Mouse (Mus musculus) heart, embryonic 14.5 days (tissue): ENCODE results near the gene Plxdc1. TPM values are rescaled to one million over a fixed set of nuclear protein-coding genes. Genes with fewer than 3 reads are reported as not detected.

Experiments used
- ATAC-seq: fragments of 200-750 bp; cut with Nextera tagmentation; 2 replicates; pipeline ENCODE4 v1.8.0; 2017; ENCODE audit warnings: low read depth, moderate TSS enrichment; ENCODE audit not compliant: insufficient number of reproducible peaks, insufficient read depth, low FRiP score
- H3K27ac ChIP-seq, 2 experiments: fragments of 200-500 bp in 1 of 2; fragments of 300-500 bp in 1 of 2; sonication (generic) in 1 of 2; replicated peaks in 1 of 2; 2 replicates each; pipeline ENCODE4 v1.5.1; 2012 to 2014; ENCODE audit warnings: low read depth in 2 of 2, low read length in 2 of 2, control low read depth in 1 of 2, mild to moderate bottlenecking in 1 of 2, mixed read lengths in 1 of 2; ENCODE audit not compliant: control insufficient read depth in 1 of 2, insufficient read depth in 1 of 2
- H3K27me3 ChIP-seq: fragments of 300-500 bp; sonication (generic); 2 replicates; pipeline ENCODE4 v1.6.1; 2014; ENCODE audit warnings: mild to moderate bottlenecking, low read length, control low read depth; ENCODE audit not compliant: control insufficient read depth, insufficient read depth
- H3K36me3 ChIP-seq: fragments of 300-500 bp; sonication (generic); 2 replicates; pipeline ENCODE4 v1.6.1; 2014; ENCODE audit warnings: mild to moderate bottlenecking, control low read depth, low read length, mixed read lengths; ENCODE audit not compliant: control insufficient read depth, insufficient read depth
- H3K4me1 ChIP-seq, 2 experiments: fragments of 200-500 bp in 1 of 2; fragments of 300-500 bp in 1 of 2; sonication (generic) in 1 of 2; 2 replicates each; pipeline ENCODE4 v1.6.1; 2012 to 2014; ENCODE audit warnings: low read length in 2 of 2, control low read depth in 1 of 2, mixed read lengths in 1 of 2; ENCODE audit not compliant: control insufficient read depth in 2 of 2, insufficient read depth in 2 of 2
- H3K4me2 ChIP-seq: fragments of 300-500 bp; sonication (generic); 2 replicates; pipeline ENCODE4 v1.6.1; 2014; ENCODE audit warnings: mild to moderate bottlenecking, low read length
- H3K4me3 ChIP-seq, 2 experiments: fragments of 200-500 bp in 1 of 2; fragments of 300-500 bp in 1 of 2; sonication (generic) in 1 of 2; 2 replicates each; pipeline ENCODE4 v1.5.1; 2012 to 2014; ENCODE audit warnings: low read length in 2 of 2, mild to moderate bottlenecking in 2 of 2, control low read depth in 1 of 2, low read depth in 1 of 2, moderate library complexity in 1 of 2; ENCODE audit not compliant: control insufficient read depth in 1 of 2, insufficient read depth in 1 of 2
- H3K9ac ChIP-seq: fragments of 300-500 bp; sonication (generic); 2 replicates; pipeline ENCODE4 v1.6.1; 2014; ENCODE audit warnings: mild to moderate bottlenecking, low read length
- H3K9me3 ChIP-seq: fragments of 300-500 bp; sonication (generic); 2 replicates; pipeline ENCODE4 v1.6.1; 2016; ENCODE audit warnings: low read length, control low read depth; ENCODE audit not compliant: control insufficient read depth
- WGBS: fragments of 180-500 bp; shearing (Covaris S2); extraction: QIAGEN DNeasy Blood & Tissue Kit; methylation state at CpG from one replicate; pipeline ENCODE4 v1.1.7; 2014; 5-methylcytosine and 5-hydroxymethylcytosine counted together
- polyA plus RNA-seq: library from polyadenylated mRNA; unstranded; fragments of >200 nt; fragmentation: Nextera tagmentation; extraction: Ambion mirVana; gene quantifications from 2 replicates; pipeline ENCODE4 v1.2.1, GENCODE M21; 2014

The Plxdc1 gene
- polyA plus RNA-seq, 1 experiment from 2014 or later, result 0.66 TPM

GRCm38 (mm10) chr11:97958641-97959299 is 27.5 kb downstream of the Plxdc1 start:
- whole genome bisulfite sequencing, result 74% methylated on average over 7 of the region's 7 CpGs
- Histone ChIP-seq H3K9me3 (no peaks in the 10 kb centered on the region), H3K4me3 (no peak overlapping the region), H3K36me3 (no peaks in the 10 kb centered on the region), H3K4me1 (peaks cover 10% of the 10 kb centered on the region in 2 experiments), H3K27me3 (no peaks in the 10 kb centered on the region; the same call in 1 of the 2 replicates), H3K9ac (no peak overlapping the region), H3K27ac (no peak overlapping the region), H3K4me2 (no peak overlapping the region)
- ATAC-seq, result no peak

GRCm38 (mm10) chr11:97956905-97957560 is 29.2 kb downstream of the Plxdc1 start:
- no peak overlapping the region for H3K4me2 ChIP-seq
- H3K27me3 ChIP-seq, result no peaks in the 10 kb centered on the region; the same call in 1 of the 2 replicates
- 69% methylated on average over 6 of the region's 6 CpGs for WGBS
- no peaks in the 10 kb centered on the region for H3K36me3 ChIP-seq
- H3K27ac ChIP-seq, result no peak overlapping the region
- no peak for ATAC-seq
- H3K9ac ChIP-seq, result no peak overlapping the region
- no peak overlapping the region for H3K4me3 ChIP-seq
- H3K9me3 ChIP-seq, result no peaks in the 10 kb centered on the region
- H3K4me1 ChIP-seq, result peaks cover 10% of the 10 kb centered on the region in 2 experiments

GRCm38 (mm10) chr11:97955915-97956314 is 30.3 kb downstream of the Plxdc1 start:
- H3K9me3 ChIP-seq, result no peaks in the 10 kb centered on the region
- H3K27ac ChIP-seq, result no peak overlapping the region
- no peaks in the 10 kb centered on the region for H3K36me3 ChIP-seq
- ATAC-seq, result no peak
- H3K4me3 ChIP-seq, result no peak overlapping the region
- H3K4me2 ChIP-seq, result no peak overlapping the region
- no peaks in the 10 kb centered on the region; the same call in 1 of the 2 replicates for H3K27me3 ChIP-seq
- H3K9ac ChIP-seq, result no peak overlapping the region
- 71% methylated on average over 4 of the region's 4 CpGs for WGBS
- peaks cover 10% of the 10 kb centered on the region in 2 experiments for H3K4me1 ChIP-seq

- Histone ChIP-seq H3K4me1 (peaks cover 10% of the 10 kb centered on the region in 2 experiments), H3K36me3 (no peaks in the 10 kb centered on the region), H3K9me3 (no peaks in the 10 kb centered on the region), H3K9ac (no peak overlapping the region), H3K4me3 (no peak overlapping the region), H3K27ac (no peak overlapping the region), H3K27me3 (no peaks in the 10 kb centered on the region; the same call in 1 of the 2 replicates), H3K4me2 (no peak overlapping the region)
- no peak for ATAC-seq
- 75% methylated on average over 9 of the region's 9 CpGs for WGBS
These were observed 30.9 kb downstream of the Plxdc1 start for GRCm38 (mm10) chr11:97955146-97955902.

- Histone ChIP-seq H3K9me3 (no peaks in the 10 kb centered on the region), H3K36me3 (no peaks in the 10 kb centered on the region), H3K27me3 (no peaks in the 10 kb centered on the region; the same call in 1 of the 2 replicates), H3K4me1 (peaks cover 10% of the 10 kb centered on the region in 2 experiments), H3K4me2 (peak overlapping the region; percentile 13; the same call in 1 of the 2 replicates), H3K9ac (no peak overlapping the region), H3K27ac (no peak overlapping the region), H3K4me3 (no peak overlapping the region)
- WGBS, result 34% methylated on average over 14 of the region's 14 CpGs
- no peak for ATAC-seq
These were observed 31.6 kb downstream of the Plxdc1 start for GRCm38 (mm10) chr11:97954469-97955141.

GRCm38 (mm10) chr11:97953939-97954275 is 32.3 kb downstream of the Plxdc1 start:
- ATAC-seq, result no peak
- Histone ChIP-seq H3K4me1 (peaks cover 8 to 10% of the 10 kb centered on the region in 2 experiments), H3K9ac (no peak overlapping the region), H3K4me3 (no peak overlapping the region), H3K9me3 (no peaks in the 10 kb centered on the region), H3K27me3 (no peaks in the 10 kb centered on the region; the same call in 1 of the 2 replicates), H3K36me3 (no peaks in the 10 kb centered on the region), H3K27ac (no peak overlapping the region), H3K4me2 (no peak overlapping the region)
- 87% methylated on average over 6 of the region's 6 CpGs for whole genome bisulfite sequencing

- 76% methylated on average over 16 of the region's 16 CpGs for WGBS
- H3K4me1 ChIP-seq, result peaks cover 8 to 10% of the 10 kb centered on the region in 2 experiments
- H3K27me3 ChIP-seq, result no peaks in the 10 kb centered on the region; the same call in 1 of the 2 replicates
- H3K27ac ChIP-seq, result no peak overlapping the region
- no peak for ATAC-seq
- no peak overlapping the region for H3K9ac ChIP-seq
- H3K36me3 ChIP-seq, result no peaks in the 10 kb centered on the region
- no peaks in the 10 kb centered on the region for H3K9me3 ChIP-seq
- no peak overlapping the region for H3K4me2 ChIP-seq
- H3K4me3 ChIP-seq, result no peak overlapping the region
These were observed 32.9 kb downstream of the Plxdc1 start for GRCm38 (mm10) chr11:97953179-97953938.
